In genomic region chr9:119028226-119029195, GRCm38 (mm10) we compare ENCODE assay signal across 27 mouse cellular contexts. TPM values are rescaled to one million over a fixed set of nuclear protein-coding genes. Genes with fewer than 3 reads are reported as not detected.
A peak's percentile ranks its signal among the peaks of the same experiment; 100 is the strongest.
DNase-seq lines count a peak whose midpoint lies in the region; ATAC-seq and TF ChIP-seq lines count a peak whose summit lies in the region.
"Had no signal": no experiment of that assay in that cellular context is flagged by ENCODE, and none has a peak within 500 bp of the region (broad histone marks: within the 10 kb centered on the region; RNA-seq: fewer than 3 reads in every experiment).

No protein-coding gene starts in this region.

- TF ChIP-seq CTCF in kidney, adult 2 months (conservative IDR thresholded peaks at IDR 0.05; ENCODE audit: insufficient read depth, insufficient read length, low read depth, low read length), result no peak

- H3K27ac ChIP-seq in kidney, adult 2 months (ENCODE audit: insufficient read depth, low read depth, low read length), result peak overlapping the region; percentile 30; the same call in 1 of the 2 replicates
- H3K27ac ChIP-seq: forebrain, embryonic 13.5 days; hindbrain, embryonic 14.5 days; limb, embryonic 10.5 days; limb, embryonic 15.5 days; liver, embryonic 14.5 days; macrophage; midbrain, embryonic 10.5 days; midbrain, embryonic 15.5 days had no signal

- WGBS in kidney, adult 2 months, result 83% methylated on average over 27 of the region's 27 CpGs

- TF ChIP-seq POLR2A in kidney, adult 2 months (IDR thresholded peaks at IDR 0.05; ENCODE audit: low read depth, low read length), result no peak

- no peak overlapping the region for H3K4me3 ChIP-seq in kidney, adult 2 months (ENCODE audit: insufficient read depth, low read depth, low read length)
- H3K4me3 ChIP-seq: forebrain, embryonic 13.5 days; heart, adult 2 months; heart, embryonic 12.5 days; limb, embryonic 10.5 days; limb, embryonic 15.5 days; midbrain, embryonic 10.5 days; midbrain, embryonic 15.5 days had no signal

- H3K36me3 ChIP-seq in kidney, adult 2 months (ENCODE audit: control insufficient read depth, insufficient read depth, low read length), result no peaks in the 10 kb centered on the region
- H3K36me3 ChIP-seq: G1E; midbrain, embryonic 10.5 days; midbrain, embryonic 15.5 days had no signal

- ATAC-seq in megakaryocyte progenitor cell, adult 5-6 weeks (replicated peaks; ENCODE audit: poor library complexity), result peak; percentile 63
- ATAC-seq: intestine, postnatal 0 days; midbrain, embryonic 15.5 days; Patski had no signal

- peak; percentile 43 for DNase-seq in adrenal gland, adult 2 months
- DNase-seq in adrenal gland, adult 8-10 months, result no peak
- DNase-seq in kidney, adult 2 months, result no peak
- no peak for DNase-seq in kidney, postnatal 10 days
- peak; percentile 69 for DNase-seq in ovary, adult 18-20 months (ENCODE audit: low spot score)
- no peak for DNase-seq in ovary, postnatal 10 days (ENCODE audit: low spot score)
- no peak for DNase-seq in frontal cortex, postnatal 36 days (ENCODE audit: low spot score in 2 of 2)
- DNase-seq: cerebellum, adult 11 months; cerebellum, adult 9-10 months; cerebellum, postnatal 36 days; heart, adult 2 months; retina, postnatal 1 day; right cerebral cortex, postnatal 14 days; thymus, postnatal 4 days had no signal

- H3K27me3 ChIP-seq in kidney, adult 2 months (replicated peaks; ENCODE audit: control insufficient read depth, insufficient read depth, low read length), result no peaks in the 10 kb centered on the region
- H3K27me3 ChIP-seq: forebrain, embryonic 13.5 days; heart, embryonic 12.5 days; limb, embryonic 15.5 days; midbrain, embryonic 15.5 days; Patski had no signal

- peaks cover 22% of the 10 kb centered on the region for H3K4me1 ChIP-seq in kidney, adult 2 months (ENCODE audit: control insufficient read depth, insufficient read depth, low read length)

RNA-seq across cellular contexts. Expression of gene Vill, which starts 24.1 kb away (rescaled TPM):
- 1 to 10 TPM; 1.5 to 2.0 TPM for total RNA-seq in adrenal gland, adult 2 months (2021)
- polyA plus RNA-seq in adrenal gland, adult 2 months (2012; rRNA removed), result 3.4 and 4.2 TPM in 2 replicates
- 1 to 10 TPM; 2.4 to 4.6 (median 4.4) TPM for total RNA-seq in adrenal gland, adult 8-10 months (2022)
- 48.5 and 73.9 TPM in 2 replicates for polyA plus RNA-seq in kidney, adult 2 months (2012; rRNA removed)
- 9.2 and 10.8 TPM in 2 replicates for total RNA-seq in megakaryocyte progenitor cell, adult 5-6 weeks (2015)
- 34.4 and 37.7 TPM in 2 replicates for total RNA-seq in megakaryocyte progenitor cell, adult 5-6 weeks (2017)
- total RNA-seq: G1E had no signal
- polyA plus RNA-seq: G1E had no signal

Comparison
In these comparisons a context has a peak if more than half of its experiments do, and no peak if none do; other contexts are left out.
1. DNase-seq: peak in adrenal gland, adult 2 months (single experiment) and ovary, adult 18-20 months (single experiment); none in adrenal gland, adult 8-10 months (single experiment), kidney, adult 2 months (single experiment), kidney, postnatal 10 days (single experiment), ovary, postnatal 10 days (single experiment) and frontal cortex, postnatal 36 days (0 of 2).